ENCODE assay signal across 27 mouse cellular contexts in genomic region chr6:117323850-117324249, GRCm38 (mm10).
DNase-seq lines count a peak whose midpoint lies in the region; ATAC-seq and TF ChIP-seq lines count a peak whose summit lies in the region.
"Had no signal": no experiment of that assay in that cellular context is flagged by ENCODE, and none has a peak within 500 bp of the region (broad histone marks: within the 10 kb centered on the region; RNA-seq: fewer than 3 reads in every experiment).

No protein-coding gene starts in this region.

- no peak overlapping the region for H3K4me3 ChIP-seq in embryonic facial prominence, embryonic 14.5 days (ENCODE audit: low read depth, low read length)
- no peak overlapping the region for H3K4me3 ChIP-seq in embryonic facial prominence, embryonic 10.5 days
- no peak overlapping the region for H3K4me3 ChIP-seq in lung, embryonic 16.5 days (ENCODE audit: low read length)
- no peak overlapping the region for H3K4me3 ChIP-seq in embryonic fibroblast, embryonic 13.5 days (ENCODE audit: insufficient read depth, low read length)
- H3K4me3 ChIP-seq: embryonic facial prominence, embryonic 13.5 days; forebrain, embryonic 12.5 days; forebrain, embryonic 15.5 days; heart, embryonic 12.5 days; heart, embryonic 15.5 days; hindbrain, embryonic 10.5 days; hindbrain, embryonic 13.5 days had no signal

- no peak for ATAC-seq in embryonic facial prominence, embryonic 14.5 days (ENCODE audit: low read depth)
- ATAC-seq in lung, embryonic 16.5 days (ENCODE audit: low read depth) = peak; percentile 67; the same call in 1 of the 2 replicates
- ATAC-seq: forebrain, embryonic 15.5 days; hindbrain, embryonic 16.5 days had no signal

- no peak overlapping the region for H3K27ac ChIP-seq in embryonic facial prominence, embryonic 14.5 days (replicated peaks; ENCODE audit: low read depth, low read length)
- no peak overlapping the region for H3K27ac ChIP-seq in embryonic facial prominence, embryonic 10.5 days (replicated peaks)
- no peak overlapping the region for H3K27ac ChIP-seq in lung, embryonic 16.5 days (ENCODE audit: low read length)
- peak overlapping the region; percentile 97 for H3K27ac ChIP-seq in embryonic fibroblast, embryonic 13.5 days (ENCODE audit: insufficient read depth, low read length)
- H3K27ac ChIP-seq: embryonic facial prominence, embryonic 13.5 days; forebrain, embryonic 12.5 days; forebrain, embryonic 15.5 days; heart, embryonic 15.5 days; hindbrain, embryonic 10.5 days; hindbrain, embryonic 13.5 days had no signal

- TF ChIP-seq POLR2A in embryonic fibroblast, embryonic 13.5 days (IDR thresholded peaks at IDR 0.05; ENCODE audit: low read depth, low read length) = no peak

- no peaks in the 10 kb centered on the region for H3K27me3 ChIP-seq in embryonic facial prominence, embryonic 14.5 days (replicated peaks; ENCODE audit: control insufficient read depth, insufficient read depth, low read length)
- no peaks in the 10 kb centered on the region; the same call in 1 of the 2 replicates for H3K27me3 ChIP-seq in embryonic facial prominence, embryonic 10.5 days (replicated peaks; ENCODE audit: low read depth, poor library complexity, severe bottlenecking)
- no peaks in the 10 kb centered on the region for H3K27me3 ChIP-seq in lung, embryonic 16.5 days (ENCODE audit: control insufficient read depth, insufficient read depth, low read depth, low read length)
- H3K27me3 ChIP-seq: embryonic facial prominence, embryonic 13.5 days; forebrain, embryonic 12.5 days; forebrain, embryonic 15.5 days; heart, embryonic 12.5 days; heart, embryonic 15.5 days had no signal

- no peak for TF ChIP-seq CTCF in embryonic fibroblast, embryonic 13.5 days (IDR thresholded peaks at IDR 0.05; ENCODE audit: borderline replicate concordance, insufficient read depth, low read length)

- DNase-seq in embryonic facial prominence, embryonic 14.5 days (ENCODE audit: low spot score) = peak; percentile 47
- DNase-seq in embryonic facial prominence, embryonic 10.5 days (ENCODE audit: low spot score) = no peak
- DNase-seq in lung, postnatal 10 days = no peak
- peak; percentile 56 for DNase-seq in 3T3-L1 (ENCODE audit: low read depth, low spot score)
- DNase-seq in c-Kit-positive CD71-positive TER-119-positive erythroid progenitor cells, embryonic 14.5 days (ENCODE audit: low spot score) = no peak
- no peak for DNase-seq in cerebellum, postnatal 10 days
- DNase-seq: adrenal gland, adult 8-10 months; adrenal gland, postnatal 25 days; B cell, adult 2 months; cerebellum, adult 18-20 months; cerebellum, adult 9-10 months; cerebellum, postnatal 25 days; gastrocnemius, postnatal 25 days; heart, adult 18-20 months; heart, postnatal 10 days; heart, postnatal 36 days had no signal

- no peaks in the 10 kb centered on the region for H3K9me3 ChIP-seq in embryonic facial prominence, embryonic 14.5 days (ENCODE audit: control insufficient read depth, low read length)
- H3K9me3 ChIP-seq in embryonic facial prominence, embryonic 10.5 days = no peaks in the 10 kb centered on the region
- no peaks in the 10 kb centered on the region for H3K9me3 ChIP-seq in lung, embryonic 16.5 days (ENCODE audit: control insufficient read depth, low read length)
- H3K9me3 ChIP-seq: embryonic facial prominence, embryonic 13.5 days; forebrain, embryonic 12.5 days; forebrain, embryonic 15.5 days; heart, embryonic 12.5 days; heart, embryonic 15.5 days; hindbrain, embryonic 10.5 days; hindbrain, embryonic 13.5 days had no signal

- no peak overlapping the region for H3K4me2 ChIP-seq in embryonic facial prominence, embryonic 14.5 days (ENCODE audit: low read depth, low read length)
- no peak overlapping the region for H3K4me2 ChIP-seq in lung, embryonic 16.5 days (ENCODE audit: low read depth, low read length)
- H3K4me2 ChIP-seq: embryonic facial prominence, embryonic 13.5 days; forebrain, embryonic 12.5 days; forebrain, embryonic 15.5 days; heart, embryonic 12.5 days; heart, embryonic 15.5 days; hindbrain, embryonic 13.5 days had no signal

- no peak overlapping the region for H3K9ac ChIP-seq in embryonic facial prominence, embryonic 14.5 days (ENCODE audit: low read depth, low read length)
- no peak overlapping the region for H3K9ac ChIP-seq in lung, embryonic 16.5 days (ENCODE audit: low read length)
- H3K9ac ChIP-seq: embryonic facial prominence, embryonic 13.5 days; forebrain, embryonic 12.5 days; forebrain, embryonic 15.5 days; heart, embryonic 12.5 days; heart, embryonic 15.5 days; hindbrain, embryonic 13.5 days had no signal

- H3K4me1 ChIP-seq in embryonic facial prominence, embryonic 14.5 days (ENCODE audit: control insufficient read depth, insufficient read depth, low read length) = peaks cover 25% of the 10 kb centered on the region
- peaks cover 33% of the 10 kb centered on the region for H3K4me1 ChIP-seq in embryonic facial prominence, embryonic 10.5 days
- no peaks in the 10 kb centered on the region for H3K4me1 ChIP-seq in lung, embryonic 16.5 days (replicated peaks; ENCODE audit: control insufficient read depth, insufficient read depth, low read length)
- H3K4me1 ChIP-seq in embryonic fibroblast, embryonic 13.5 days (ENCODE audit: control insufficient read depth, insufficient read depth, low read length) = peaks cover 26% of the 10 kb centered on the region

- 48% methylated on average over 3 of the region's 3 CpGs for WGBS in embryonic facial prominence, embryonic 14.5 days
- 78% methylated on average over 3 of the region's 3 CpGs for WGBS in embryonic facial prominence, embryonic 10.5 days
- WGBS in lung, embryonic 16.5 days = 31% methylated on average over 3 of the region's 3 CpGs

- H3K36me3 ChIP-seq in embryonic facial prominence, embryonic 14.5 days (ENCODE audit: control insufficient read depth, insufficient read depth, low read length) = no peaks in the 10 kb centered on the region
- no peaks in the 10 kb centered on the region for H3K36me3 ChIP-seq in embryonic facial prominence, embryonic 10.5 days (replicated peaks)
- H3K36me3 ChIP-seq in lung, embryonic 16.5 days (ENCODE audit: control insufficient read depth, insufficient read depth, low read length) = no peaks in the 10 kb centered on the region
- H3K36me3 ChIP-seq: embryonic facial prominence, embryonic 13.5 days; forebrain, embryonic 12.5 days; forebrain, embryonic 15.5 days; G1E; heart, embryonic 12.5 days; heart, embryonic 15.5 days; hindbrain, embryonic 10.5 days; hindbrain, embryonic 13.5 days had no signal

Comparison
In these comparisons a context has a peak if more than half of its experiments do, and no peak if none do; other contexts are left out.
1. DNase-seq: peak in embryonic facial prominence, embryonic 14.5 days (single experiment) and 3T3-L1 (single experiment); none in embryonic facial prominence, embryonic 10.5 days (single experiment), lung, postnatal 10 days (single experiment), c-Kit-positive CD71-positive TER-119-positive erythroid progenitor cells, embryonic 14.5 days (single experiment) and cerebellum, postnatal 10 days (0 of 2).